Mouse (Mus musculus) embryonic fibroblast, embryonic 13.5 days (primary cell): ENCODE results near the gene Bhlhe23. TPM values are rescaled to one million over a fixed set of nuclear protein-coding genes. Genes with fewer than 3 reads are reported as not detected.

Source experiments
- H3K27ac ChIP-seq: 2 replicates; pipeline ENCODE4 v1.5.1; 2012; ENCODE audit warnings: low read length, control low read depth, inconsistent platforms; ENCODE audit not compliant: insufficient read depth
- H3K4me1 ChIP-seq: 2 replicates; pipeline ENCODE4 v1.6.1; 2011; ENCODE audit warnings: low read length; ENCODE audit not compliant: control insufficient read depth, insufficient read depth
- H3K4me3 ChIP-seq: 2 replicates; pipeline ENCODE4 v1.5.1; 2011; ENCODE audit warnings: mild to moderate bottlenecking, control low read depth, low read length; ENCODE audit not compliant: insufficient read depth
- CTCF ChIP-seq: IDR thresholded peaks from 2 replicates; pipeline ENCODE4 v1.5.1; 2011; ENCODE audit warnings: mild to moderate bottlenecking, control low read depth, low read length, moderate library complexity, borderline replicate concordance; ENCODE audit not compliant: insufficient read depth
- POLR2A ChIP-seq: IDR thresholded peaks from 2 replicates; pipeline ENCODE4 v1.6.1; 2011; ENCODE audit warnings: low read depth, mild to moderate bottlenecking, control low read depth, low read length, moderate library complexity
- polyA plus RNA-seq: library from polyadenylated mRNA; stranded (reverse); fragments of >200 nt; gene quantifications from 2 replicates; pipeline ENCODE4 v1.2.4, GENCODE M21; 2011; ENCODE audit warnings: low read depth; ENCODE audit not compliant: missing spikeins, insufficient read length

Bhlhe23 gene
- polyA plus RNA-seq, 1 experiment = not detected

GRCm38 (mm10) chr2:180809510-180809909, 32.8 kb upstream of the Bhlhe23 start:
- Histone ChIP-seq H3K27ac (no peak overlapping the region), H3K4me1 (no peaks in the 10 kb centered on the region), H3K4me3 (no peak overlapping the region)
- no peak for TF ChIP-seq CTCF
- TF ChIP-seq POLR2A = no peak

- no peak for TF ChIP-seq POLR2A
- TF ChIP-seq CTCF = peak; percentile 37; the same call in 1 of the 2 replicates
- no peak overlapping the region for H3K27ac ChIP-seq
- no peak overlapping the region for H3K4me3 ChIP-seq
- H3K4me1 ChIP-seq = no peaks in the 10 kb centered on the region
Measured at GRCm38 (mm10) chr2:180805966-180806365, 29.3 kb upstream of the Bhlhe23 start.

DNA sequence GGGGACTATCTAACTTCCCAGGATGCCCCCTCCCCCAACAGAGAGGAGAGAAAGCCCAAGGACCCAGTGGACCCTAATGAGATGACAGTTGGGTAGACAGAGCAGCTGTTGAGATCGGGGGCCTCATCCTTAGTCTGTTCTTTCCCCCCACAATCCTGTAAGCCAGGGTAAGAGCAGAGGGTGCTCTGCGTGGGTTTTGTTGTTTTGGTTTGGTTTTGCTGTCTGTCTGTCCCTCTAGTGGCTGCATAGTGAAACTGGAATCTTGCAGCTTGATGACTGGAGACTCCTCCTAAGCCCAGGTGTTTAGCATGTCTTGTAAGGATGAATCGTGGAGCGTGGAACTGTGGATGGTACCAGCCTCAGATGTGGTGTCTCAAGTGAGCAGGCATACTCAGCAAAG, 19.3 kb upstream of the Bhlhe23 start:
- Histone ChIP-seq H3K4me1 (no peaks in the 10 kb centered on the region), H3K4me3 (no peak overlapping the region), H3K27ac (no peak overlapping the region)
- TF ChIP-seq POLR2A = no peak
- TF ChIP-seq CTCF = no peak

DNA sequence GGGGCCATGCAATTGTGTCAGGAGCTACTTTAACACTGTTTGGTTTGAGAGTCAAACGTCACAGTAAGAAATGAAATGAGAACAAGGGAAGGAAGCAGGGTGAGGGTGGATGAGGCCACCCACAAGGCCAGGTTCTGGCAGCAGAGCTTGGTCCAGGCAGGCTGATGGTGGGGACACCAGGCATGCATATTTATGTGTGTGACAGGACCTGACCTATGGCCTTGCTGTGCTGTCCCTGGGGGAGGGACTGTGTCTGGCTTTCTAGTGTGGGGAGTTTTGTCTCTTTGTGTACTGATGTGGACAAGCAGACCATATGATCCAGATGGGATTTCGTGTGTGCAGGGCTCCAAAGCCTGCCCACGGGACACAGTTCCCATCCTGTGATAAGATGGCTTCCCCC, 18.9 kb upstream of the Bhlhe23 start:
- Histone ChIP-seq H3K4me3 (no peak overlapping the region), H3K27ac (no peak overlapping the region), H3K4me1 (no peaks in the 10 kb centered on the region)
- TF ChIP-seq CTCF (no peak), POLR2A (no peak)

GRCm38 (mm10) chr2:180794422-180794821, 17.7 kb upstream of the Bhlhe23 start:
- Histone ChIP-seq H3K4me1 (no peaks in the 10 kb centered on the region), H3K4me3 (no peak overlapping the region), H3K27ac (no peak overlapping the region)
- TF ChIP-seq CTCF (no peak), POLR2A (no peak)

- H3K27ac ChIP-seq = no peak overlapping the region
- no peaks in the 10 kb centered on the region for H3K4me1 ChIP-seq
- H3K4me3 ChIP-seq = no peak overlapping the region
- TF ChIP-seq POLR2A = no peak
- TF ChIP-seq CTCF = peak; percentile 79; the same call in 1 of the 2 replicates
Measured at GRCm38 (mm10) chr2:180791674-180792073, 15.0 kb upstream of the Bhlhe23 start.

DNA sequence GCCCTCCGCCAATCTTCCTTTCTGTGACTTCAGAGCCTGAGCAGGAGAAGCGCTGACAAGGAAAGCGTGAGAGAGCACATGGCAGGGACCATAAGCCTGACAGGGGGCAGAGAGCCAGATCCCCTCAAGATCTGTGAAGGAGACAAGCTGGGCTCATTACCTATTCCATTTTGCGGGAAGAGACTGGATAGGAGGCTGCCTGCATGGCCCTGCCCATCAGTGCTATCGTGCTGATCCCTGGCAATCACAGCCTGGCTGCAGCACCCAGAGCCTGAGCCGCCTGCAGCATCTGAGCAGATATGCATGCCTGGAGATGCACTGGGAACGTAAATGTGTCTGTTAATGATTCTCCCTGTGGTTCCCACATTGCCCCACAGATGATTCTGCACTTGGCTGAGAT, 12.1 kb upstream of the Bhlhe23 start:
- H3K27ac ChIP-seq = no peak overlapping the region

DNA sequence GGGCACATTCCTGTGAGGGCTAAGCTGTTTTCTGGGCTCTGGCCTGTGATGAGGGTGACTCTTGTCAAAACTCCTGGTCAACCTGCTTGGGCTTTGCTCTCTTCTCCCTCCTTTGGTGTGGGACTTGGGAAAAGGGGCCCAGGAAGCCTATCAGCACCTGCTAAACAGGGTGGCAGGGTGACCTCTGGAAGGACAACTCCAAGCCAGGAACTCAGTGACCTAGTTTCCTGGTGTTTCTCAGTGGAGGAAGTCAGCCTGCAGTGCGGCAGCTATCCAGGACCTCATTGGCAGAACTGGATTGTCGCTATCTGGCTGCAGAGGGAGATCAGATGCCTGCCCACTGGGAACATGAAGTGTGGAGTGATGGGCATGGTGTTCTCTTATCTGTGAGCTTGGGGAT, 11.7 kb upstream of the Bhlhe23 start:
- H3K27ac ChIP-seq = no peak overlapping the region
- no peak overlapping the region for H3K4me3 ChIP-seq
- TF ChIP-seq POLR2A (no peak), CTCF (no peak)

More for the DNA sequence above, 12.1 kb upstream of the Bhlhe23 start:
- Histone ChIP-seq H3K4me3 (no peak overlapping the region), H3K4me1 (no peaks in the 10 kb centered on the region)
- no peak for TF ChIP-seq CTCF
- TF ChIP-seq POLR2A = no peak

GRCm38 (mm10) chr2:180787566-180788232, 11.0 kb upstream of the Bhlhe23 start:
- no peak overlapping the region for H3K27ac ChIP-seq
- no peak overlapping the region for H3K4me3 ChIP-seq
- no peak for TF ChIP-seq POLR2A
- TF ChIP-seq CTCF = no peak
- no peaks in the 10 kb centered on the region for H3K4me1 ChIP-seq

More for the DNA sequence above, 11.7 kb upstream of the Bhlhe23 start:
- H3K4me1 ChIP-seq = no peaks in the 10 kb centered on the region

DNA sequence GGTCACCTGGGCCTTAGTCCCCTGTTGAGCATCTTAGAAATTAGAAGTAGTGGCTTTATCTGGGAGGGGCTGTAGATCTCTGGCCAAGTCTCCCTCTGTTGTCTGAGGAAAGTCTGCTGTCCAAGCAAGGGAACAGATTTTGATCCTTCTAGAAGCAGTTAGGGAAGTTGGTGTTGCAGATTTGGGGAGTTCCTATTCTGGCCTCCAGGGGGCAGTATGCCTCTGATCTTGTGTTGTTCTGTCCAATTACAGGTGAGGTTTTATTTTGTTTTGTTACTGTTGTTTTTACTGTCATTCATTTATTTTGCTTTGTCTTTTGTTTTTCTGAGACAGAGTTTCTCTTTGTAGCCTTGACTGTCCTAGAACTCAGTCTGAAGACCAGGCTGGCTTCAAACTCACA, 10.0 kb upstream of the Bhlhe23 start:
- H3K4me1 ChIP-seq = no peaks in the 10 kb centered on the region
- H3K4me3 ChIP-seq = no peak overlapping the region
- H3K27ac ChIP-seq = no peak overlapping the region
- no peak for TF ChIP-seq POLR2A
- no peak for TF ChIP-seq CTCF

- no peak for TF ChIP-seq POLR2A
- no peak for TF ChIP-seq CTCF
- Histone ChIP-seq H3K4me1 (no peaks in the 10 kb centered on the region), H3K27ac (no peak overlapping the region), H3K4me3 (no peak overlapping the region)
Measured at GRCm38 (mm10) chr2:180780282-180780681, 3.6 kb upstream of the Bhlhe23 start.
